Mouse (Mus musculus) mesoderm, embryonic 11.5 days (tissue): Measurements from ENCODE around the gene Dapk2.

Experiments used
- DNase-seq: peaks from one replicate; pipeline ENCODE4 v3.0.0-alpha.2; 2012; ENCODE audit warnings: low read depth, low spot score

The Dapk2 gene

GRCm38 (mm10) chr9:66184572-66184971, 26.5 kb downstream of the Dapk2 start:
- DNase-seq = no peak

- peak; percentile 30 for DNase-seq
Observed at GRCm38 (mm10) chr9:66186426-66186825, 28.4 kb downstream of the Dapk2 start.

- DNase-seq = no peak
Observed at GRCm38 (mm10) chr9:66189026-66189425, 31.0 kb downstream of the Dapk2 start.

GRCm38 (mm10) chr9:66194003-66194402, 36.0 kb downstream of the Dapk2 start:
- DNase-seq = no peak

- no peak for DNase-seq
Observed at GRCm38 (mm10) chr9:66196561-66196960, 38.5 kb downstream of the Dapk2 start.

GRCm38 (mm10) chr9:66198533-66198932, 40.5 kb downstream of the Dapk2 start:
- DNase-seq = no peak

GRCm38 (mm10) chr9:66199657-66200410, 41.8 kb downstream of the Dapk2 start:
- no peak for DNase-seq

GRCm38 (mm10) chr9:66200411-66200789, 42.4 kb downstream of the Dapk2 start:
- DNase-seq = no peak

GRCm38 (mm10) chr9:66201665-66202064, 43.6 kb downstream of the Dapk2 start:
- no peak for DNase-seq

GRCm38 (mm10) chr9:66202463-66202862, 44.4 kb downstream of the Dapk2 start:
- DNase-seq = no peak

- DNase-seq = no peak
Observed at GRCm38 (mm10) chr9:66205702-66206101, 47.7 kb downstream of the Dapk2 start.

- peak; percentile 12 for DNase-seq
Observed at GRCm38 (mm10) chr9:66206825-66207224, 48.8 kb downstream of the Dapk2 start.

- no peak for DNase-seq
Observed at GRCm38 (mm10) chr9:66211420-66211819, 53.4 kb downstream of the Dapk2 start.

- DNase-seq = no peak
Observed at GRCm38 (mm10) chr9:66212088-66212487, 54.1 kb downstream of the Dapk2 start.

- DNase-seq = no peak
Observed at GRCm38 (mm10) chr9:66212802-66213201, 54.8 kb downstream of the Dapk2 start.

GRCm38 (mm10) chr9:66213386-66214032, 55.5 kb downstream of the Dapk2 start:
- DNase-seq = peak; percentile 48

GRCm38 (mm10) chr9:66215551-66215950, 57.5 kb downstream of the Dapk2 start:
- no peak for DNase-seq

GRCm38 (mm10) chr9:66217970-66218369, 59.9 kb downstream of the Dapk2 start:
- DNase-seq = no peak

- no peak for DNase-seq
Observed at GRCm38 (mm10) chr9:66218917-66219725, 61.1 kb downstream of the Dapk2 start.

GRCm38 (mm10) chr9:66223872-66224271, 65.8 kb downstream of the Dapk2 start:
- DNase-seq = no peak

GRCm38 (mm10) chr9:66225737-66226485, 67.9 kb downstream of the Dapk2 start:
- no peak for DNase-seq
